Mouse (Mus musculus) CH12.LX (cell line): ENCODE measurements around the gene Gm11437.

ENCODE experiments used
- CHD1 ChIP-seq: IDR thresholded peaks from 2 replicates; pipeline ENCODE4 v1.6.1; 2012; ENCODE audit warnings: low read depth, low read length, improper control_type of control experiment, inconsistent platforms
- CTCF ChIP-seq, 2 experiments: IDR thresholded peaks in 1 of 2; conservative IDR thresholded peaks in 1 of 2; 2 replicates each; pipeline ENCODE4 v1.5.1; 2011 to 2012; ENCODE audit warnings: low read depth in 2 of 2, low read length in 2 of 2, improper control_type of control experiment in 1 of 2, inconsistent platforms in 1 of 2, mild to moderate bottlenecking in 1 of 2, moderate library complexity in 1 of 2
- EP300 ChIP-seq: IDR thresholded peaks from 2 replicates; pipeline ENCODE4 v1.6.1; 2011; ENCODE audit warnings: low read length, improper control_type of control experiment
- KAT2A ChIP-seq: IDR thresholded peaks from 2 replicates; pipeline ENCODE4 v1.6.1; 2012; ENCODE audit warnings: low read length, improper control_type of control experiment, inconsistent platforms; ENCODE audit not compliant: insufficient replicate concordance
- MAZ ChIP-seq: IDR thresholded peaks from 2 replicates; pipeline ENCODE4 v1.6.1; 2012; ENCODE audit warnings: low read depth, mild to moderate bottlenecking, inconsistent platforms, low read length, improper control_type of control experiment, moderate library complexity
- MEF2A ChIP-seq: IDR thresholded peaks from 2 replicates; pipeline ENCODE4 v1.6.1; 2014; ENCODE audit warnings: low read depth, mild to moderate bottlenecking, inconsistent platforms, low read length, improper control_type of control experiment, borderline replicate concordance
- MYC ChIP-seq: IDR thresholded peaks from 2 replicates; pipeline ENCODE4 v1.6.1; 2011; ENCODE audit warnings: low read depth, mild to moderate bottlenecking, improper control_type of control experiment, low read length
- NELFE ChIP-seq: IDR thresholded peaks from 2 replicates; pipeline ENCODE4 v1.6.1; 2011; ENCODE audit warnings: low read depth, low read length, improper control_type of control experiment
- POLR2A ChIP-seq: IDR thresholded peaks from 2 replicates; pipeline ENCODE4 v1.6.1; 2011; ENCODE audit warnings: low read depth, mild to moderate bottlenecking, improper control_type of control experiment, low read length
- ZC3H11A ChIP-seq: IDR thresholded peaks from 2 replicates; pipeline ENCODE4 v1.6.1; 2012; ENCODE audit warnings: low read depth, mild to moderate bottlenecking, inconsistent platforms, low read length, improper control_type of control experiment

DNA sequence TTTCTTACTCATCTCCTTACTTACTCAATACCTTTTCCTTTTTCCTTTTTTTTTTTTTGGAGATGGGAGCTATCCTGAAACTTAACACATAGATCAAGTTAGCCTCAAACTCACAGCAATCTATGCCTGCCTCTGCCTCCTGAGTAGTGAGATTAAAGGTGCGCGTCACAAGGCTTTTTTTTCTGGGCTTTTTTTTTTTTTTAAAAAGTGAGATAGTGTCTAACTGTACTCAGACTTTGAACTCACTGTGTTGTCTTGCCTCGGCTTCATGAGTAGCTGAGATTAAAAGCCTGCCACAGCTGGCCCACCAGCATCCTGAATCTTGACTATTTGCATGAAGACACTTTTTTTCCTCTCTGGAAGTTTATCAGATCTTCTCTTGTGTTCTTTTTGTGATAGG is 21.3 kb upstream of the Gm11437 start:
- TF ChIP-seq CTCF (conservative IDR thresholded peaks at IDR 0.05 in 1 of 2, IDR thresholded peaks at IDR 0.05 in 1 of 2; ENCODE audit: low read depth in 2 of 2, low read length in 2 of 2) (no peak), CHD1 (no peak), ZC3H11A (no peak), KAT2A (no peak), MYC (no peak), POLR2A (no peak), NELFE (no peak), MAZ (no peak), MEF2A (no peak), EP300 (no peak)
